Mouse (Mus musculus): ENCODE data around the gene Shank3.

Shank3 gene

GRCm38 (mm10) chr15:89498961-89499688 lies at the start of gene Shank3:
Shank3 (plus strand) TSS chr15:89499623.
- DNase-seq, result no peak

GRCm38 (mm10) chr15:89452906-89453864 lies 46.2 kb upstream of the Shank3 start:
- DNase-seq, result no peak

GRCm38 (mm10) chr15:89453865-89454478 lies 45.5 kb upstream of the Shank3 start, which contains the start of gene Mapk8ip2:
Mapk8ip2 (plus strand) TSS chr15:89453913.
- peak; percentile 70 for DNase-seq

GRCm38 (mm10) chr15:89454857-89455256 lies 44.6 kb upstream of the Shank3 start:
- no peak for DNase-seq

- DNase-seq, result no peak
Measured at GRCm38 (mm10) chr15:89455642-89456041, 43.8 kb upstream of the Shank3 start.

- no peak for DNase-seq
Measured at GRCm38 (mm10) chr15:89458942-89459341, 40.5 kb upstream of the Shank3 start.

GRCm38 (mm10) chr15:89459821-89460220 lies 39.6 kb upstream of the Shank3 start:
- no peak for DNase-seq

- DNase-seq, result no peak
Measured at GRCm38 (mm10) chr15:89460298-89460697, 39.1 kb upstream of the Shank3 start.

- DNase-seq, result no peak
Measured at GRCm38 (mm10) chr15:89461321-89461720, 38.1 kb upstream of the Shank3 start.

- DNase-seq, result no peak
Measured at GRCm38 (mm10) chr15:89462176-89462575, 37.2 kb upstream of the Shank3 start.

GRCm38 (mm10) chr15:89463334-89464235 lies 35.8 kb upstream of the Shank3 start:
- DNase-seq, result no peak

- no peak for DNase-seq
Measured at GRCm38 (mm10) chr15:89465052-89465451, 34.4 kb upstream of the Shank3 start.

- DNase-seq, result no peak
Measured at GRCm38 (mm10) chr15:89468577-89468976, 30.8 kb upstream of the Shank3 start.

- no peak for DNase-seq
Measured at GRCm38 (mm10) chr15:89471476-89471875, 27.9 kb upstream of the Shank3 start.

- DNase-seq, result no peak
Measured at GRCm38 (mm10) chr15:89473370-89473769, 26.1 kb upstream of the Shank3 start.

GRCm38 (mm10) chr15:89473921-89474320 lies 25.5 kb upstream of the Shank3 start:
- no peak for DNase-seq

- no peak for DNase-seq
Measured at GRCm38 (mm10) chr15:89474596-89475292, 24.7 kb upstream of the Shank3 start.

GRCm38 (mm10) chr15:89475293-89475600 lies 24.2 kb upstream of the Shank3 start:
- no peak for DNase-seq

- peak; percentile 96 for DNase-seq
Measured at GRCm38 (mm10) chr15:89475611-89476474, 23.6 kb upstream of the Shank3 start.

GRCm38 (mm10) chr15:89476475-89476815 lies 23.0 kb upstream of the Shank3 start:
- no peak for DNase-seq

- DNase-seq, result no peak
Measured at GRCm38 (mm10) chr15:89477091-89477491, 22.3 kb upstream of the Shank3 start, which contains the start of gene Arsa. Arsa (minus strand) TSS chr15:89477425.

All from right cerebral cortex, adult 18-20 months (tissue).